Mouse (Mus musculus) myocyte (in vitro differentiated cells): Measurements from ENCODE around the gene Gm45716. TPM values are rescaled to one million over a fixed set of nuclear protein-coding genes. Genes with fewer than 3 reads are reported as not detected.

Source experiments
- H3K27me3 ChIP-seq: one replicate; pipeline ENCODE4 v1.6.1; 2011; ENCODE audit not compliant: control insufficient read depth, insufficient read depth, insufficient read length
- H3K36me3 ChIP-seq: one replicate; pipeline ENCODE4 v1.6.1; 2011; ENCODE audit not compliant: control insufficient read depth, insufficient read depth
- H3K4me2 ChIP-seq: one replicate; pipeline ENCODE4 v1.6.1; 2011; ENCODE audit warnings: low read depth, control low read depth
- H3K4me3 ChIP-seq: one replicate; pipeline ENCODE4 v1.5.1; 2011; ENCODE audit warnings: mild to moderate bottlenecking, control low read depth, moderate library complexity
- H3K79me2 ChIP-seq: one replicate; pipeline ENCODE4 v1.6.1; 2011; ENCODE audit not compliant: control insufficient read depth, insufficient read depth
- H3ac ChIP-seq: one replicate; pipeline ENCODE4 v1.6.1; 2011; ENCODE audit not compliant: control insufficient read depth, insufficient read length
- CEBPB ChIP-seq: IDR thresholded peaks from 2 replicates; pipeline ENCODE4 v1.6.1; 2011; ENCODE audit warnings: mild to moderate bottlenecking, moderate library complexity; ENCODE audit not compliant: poor library complexity, insufficient read depth, severe bottlenecking
- E2F4 ChIP-seq: IDR thresholded peaks from one replicate; pipeline ENCODE4 v1.6.1; 2011; ENCODE audit warnings: mild to moderate bottlenecking, control low read depth, moderate library complexity; ENCODE audit not compliant: insufficient read depth
- MAX ChIP-seq: IDR thresholded peaks from one replicate; pipeline ENCODE4 v1.6.1; 2011; ENCODE audit warnings: low read depth, mild to moderate bottlenecking, control low read depth
- MYOD1 ChIP-seq, 3 experiments: IDR thresholded peaks; one replicate each; pipeline ENCODE4 v1.6.1; 2011; ENCODE audit warnings: control low read depth in 2 of 3, low read depth in 2 of 3, mild to moderate bottlenecking in 2 of 3, moderate library complexity in 1 of 3; ENCODE audit not compliant: insufficient read length in 2 of 3, control insufficient read depth in 1 of 3
- MYOG ChIP-seq, 3 experiments: IDR thresholded peaks; one replicate each; pipeline ENCODE4 v1.6.1; 2011; ENCODE audit warnings: control low read depth in 2 of 3, low read depth in 2 of 3, mild to moderate bottlenecking in 2 of 3; ENCODE audit not compliant: insufficient read length in 2 of 3, control insufficient read depth in 1 of 3, insufficient read depth in 1 of 3
- POLR2A ChIP-seq: IDR thresholded peaks from one replicate; pipeline ENCODE4 v1.6.1; 2011; ENCODE audit warnings: low read depth, mild to moderate bottlenecking, control low read depth, moderate library complexity; ENCODE audit not compliant: insufficient read length
- POLR2AphosphoS2 ChIP-seq: IDR thresholded peaks from one replicate; pipeline ENCODE4 v1.6.1; 2011; ENCODE audit warnings: low read depth, control low read depth; ENCODE audit not compliant: insufficient read length
- REST ChIP-seq: IDR thresholded peaks from one replicate; pipeline ENCODE4 v1.6.1; 2011; ENCODE audit warnings: mild to moderate bottlenecking, control low read depth, moderate library complexity; ENCODE audit not compliant: insufficient read depth, insufficient read length
- SRF ChIP-seq: IDR thresholded peaks from one replicate; pipeline ENCODE4 v1.6.1; 2011; ENCODE audit warnings: low read depth; ENCODE audit not compliant: control insufficient read depth, insufficient read length
- TCF12 ChIP-seq: IDR thresholded peaks from one replicate; pipeline ENCODE4 v1.6.1; 2011; ENCODE audit warnings: mild to moderate bottlenecking, control low read depth; ENCODE audit not compliant: poor library complexity, insufficient read depth, severe bottlenecking
- TCF3 ChIP-seq: IDR thresholded peaks from one replicate; pipeline ENCODE4 v1.6.1; 2011; ENCODE audit warnings: low read depth, control low read depth; ENCODE audit not compliant: insufficient read length
- USF1 ChIP-seq: IDR thresholded peaks from one replicate; pipeline ENCODE4 v1.6.1; 2011; ENCODE audit warnings: low read depth, mild to moderate bottlenecking, control low read depth, moderate library complexity
- polyA plus RNA-seq: library from polyadenylated mRNA; unstranded; fragments of >200 nt; fragmentation: generic; extraction: Trizol; gene quantifications from one replicate; pipeline ENCODE4 v1.2.1, GENCODE M21; 2012; ENCODE audit warnings: missing spikeins

Gene Gm45716
- polyA plus RNA-seq, 1 experiment: 3.0 TPM

- Histone ChIP-seq H3K27me3 (no peaks in the 10 kb centered on the region), H3K79me2 (no peaks in the 10 kb centered on the region), H3K4me2 (peak overlapping the region; percentile 57), H3K36me3 (no peaks in the 10 kb centered on the region), H3ac (no peak overlapping the region), H3K4me3 (no peak overlapping the region)
- TF ChIP-seq POLR2AphosphoS2 (no peak), SRF (no peak), REST (no peak), MAX (no peak), CEBPB (peak; percentile 73)
Observed at GRCm38 (mm10) chr11:90220022-90220645, 32.7 kb downstream of the Gm45716 start.

GRCm38 (mm10) chr11:90220750-90221149, 33.3 kb downstream of the Gm45716 start:
- Histone ChIP-seq H3K4me3 (no peak overlapping the region), H3K27me3 (no peaks in the 10 kb centered on the region), H3K79me2 (no peaks in the 10 kb centered on the region), H3ac (no peak overlapping the region), H3K36me3 (no peaks in the 10 kb centered on the region), H3K4me2 (peak overlapping the region; percentile 57)
- no peak for TF ChIP-seq E2F4
- no peak for TF ChIP-seq POLR2A
- no peak for TF ChIP-seq MYOD1 (IDR thresholded peaks at IDR 0.05; ENCODE audit: control insufficient read depth in 1 of 3, insufficient read length in 2 of 3, low read depth in 2 of 3)
- no peak for TF ChIP-seq TCF3
- no peak for TF ChIP-seq POLR2AphosphoS2
- no peak for TF ChIP-seq MAX
- no peak for TF ChIP-seq MYOG (IDR thresholded peaks at IDR 0.05; ENCODE audit: control insufficient read depth in 1 of 3, insufficient read depth in 1 of 3, insufficient read length in 2 of 3, low read depth in 2 of 3)
- TF ChIP-seq REST: no peak
- no peak for TF ChIP-seq SRF
- TF ChIP-seq USF1: no peak
- no peak for TF ChIP-seq CEBPB
- no peak for TF ChIP-seq TCF12

- Histone ChIP-seq H3K27me3 (no peaks in the 10 kb centered on the region), H3K36me3 (no peaks in the 10 kb centered on the region), H3K4me2 (peak overlapping the region; percentile 89), H3K4me3 (no peak overlapping the region), H3K79me2 (no peaks in the 10 kb centered on the region), H3ac (no peak overlapping the region)
- TF ChIP-seq MYOD1 (IDR thresholded peaks at IDR 0.05; ENCODE audit: control insufficient read depth in 1 of 3, insufficient read length in 2 of 3, low read depth in 2 of 3) (no peak), TCF3 (no peak), MYOG (IDR thresholded peaks at IDR 0.05; ENCODE audit: control insufficient read depth in 1 of 3, insufficient read depth in 1 of 3, insufficient read length in 2 of 3, low read depth in 2 of 3) (no peak)
Observed at GRCm38 (mm10) chr11:90224914-90225470, 37.5 kb downstream of the Gm45716 start.

- Histone ChIP-seq H3K36me3 (no peaks in the 10 kb centered on the region), H3K27me3 (no peaks in the 10 kb centered on the region), H3K4me3 (no peak overlapping the region), H3K79me2 (no peaks in the 10 kb centered on the region), H3ac (no peak overlapping the region), H3K4me2 (no peak overlapping the region)
- TF ChIP-seq POLR2AphosphoS2: no peak
Observed at GRCm38 (mm10) chr11:90227000-90227922, 39.8 kb downstream of the Gm45716 start.

GRCm38 (mm10) chr11:90228251-90228949, 40.9 kb downstream of the Gm45716 start:
- H3K27me3 ChIP-seq: no peaks in the 10 kb centered on the region
- H3K4me3 ChIP-seq: no peak overlapping the region
- H3K4me2 ChIP-seq: peak overlapping the region; percentile 59
- TF ChIP-seq POLR2A (no peak), CEBPB (no peak), MYOD1 (IDR thresholded peaks at IDR 0.05; ENCODE audit: control insufficient read depth in 1 of 3, insufficient read length in 2 of 3, low read depth in 2 of 3) (no peak), TCF3 (no peak), E2F4 (no peak), USF1 (no peak), REST (no peak), MYOG (IDR thresholded peaks at IDR 0.05; ENCODE audit: control insufficient read depth in 1 of 3, insufficient read depth in 1 of 3, insufficient read length in 2 of 3, low read depth in 2 of 3) (no peak), POLR2AphosphoS2 (no peak), MAX (no peak), SRF (no peak), TCF12 (no peak)
- no peaks in the 10 kb centered on the region for H3K79me2 ChIP-seq
- no peaks in the 10 kb centered on the region for H3K36me3 ChIP-seq
- H3ac ChIP-seq: no peak overlapping the region
